Mouse (Mus musculus): ENCODE results near the gene Ccn1. TPM values are rescaled to one million over a fixed set of nuclear protein-coding genes. Genes with fewer than 3 reads are reported as not detected.

Gene Ccn1
- polyA plus RNA-seq, 1 experiment, result not detected

GRCm38 (mm10) chr3:145613234-145613633, 36.5 kb downstream of the Ccn1 start:
- H3K4me3 ChIP-seq (ENCODE audit: insufficient read depth, low read depth, low read length), result no peak overlapping the region
- WGBS, result 89% methylated on average over 4 of the region's 4 CpGs
- H3K4me1 ChIP-seq (ENCODE audit: control insufficient read depth, insufficient read depth, low read length), result peaks cover 6% of the 10 kb centered on the region
- H3K27ac ChIP-seq (ENCODE audit: insufficient read depth, low read depth, low read length), result no peak overlapping the region
- TF ChIP-seq POLR2A (IDR thresholded peaks at IDR 0.05; ENCODE audit: insufficient read depth, low read depth, low read length) (no peak), CTCF (IDR thresholded peaks at IDR 0.05; ENCODE audit: insufficient read depth, low read depth, low read length) (no peak)

- WGBS, result 13% methylated on average over 4 of the region's 4 CpGs
- Histone ChIP-seq H3K27ac (ENCODE audit: insufficient read depth, low read depth, low read length) (no peak overlapping the region), H3K4me3 (ENCODE audit: insufficient read depth, low read depth, low read length) (no peak overlapping the region), H3K4me1 (ENCODE audit: control insufficient read depth, insufficient read depth, low read length) (peaks cover 6% of the 10 kb centered on the region)
- no peak for TF ChIP-seq POLR2A (IDR thresholded peaks at IDR 0.05; ENCODE audit: insufficient read depth, low read depth, low read length)
Observed at GRCm38 (mm10) chr3:145612662-145613061, 37.1 kb downstream of the Ccn1 start.

GRCm38 (mm10) chr3:145608320-145608719, 41.5 kb downstream of the Ccn1 start:
- 96% methylated on average over 5 of the region's 5 CpGs for WGBS
- no peak for TF ChIP-seq CTCF (IDR thresholded peaks at IDR 0.05; ENCODE audit: insufficient read depth, low read depth, low read length)
- TF ChIP-seq POLR2A (IDR thresholded peaks at IDR 0.05; ENCODE audit: insufficient read depth, low read depth, low read length), result no peak
- Histone ChIP-seq H3K4me3 (ENCODE audit: insufficient read depth, low read depth, low read length) (no peak overlapping the region), H3K4me1 (ENCODE audit: control insufficient read depth, insufficient read depth, low read length) (no peaks in the 10 kb centered on the region), H3K27ac (ENCODE audit: insufficient read depth, low read depth, low read length) (no peak overlapping the region)

GRCm38 (mm10) chr3:145605437-145606123, 44.2 kb downstream of the Ccn1 start:
- WGBS, result 96% methylated on average over 5 of the region's 5 CpGs
- TF ChIP-seq CTCF (IDR thresholded peaks at IDR 0.05; ENCODE audit: insufficient read depth, low read depth, low read length), result no peak
- no peak for TF ChIP-seq POLR2A (IDR thresholded peaks at IDR 0.05; ENCODE audit: insufficient read depth, low read depth, low read length)

GRCm38 (mm10) chr3:145602410-145603206, 47.2 kb downstream of the Ccn1 start:
- WGBS, result 58% methylated on average over 11 of the region's 11 CpGs
- TF ChIP-seq CTCF (IDR thresholded peaks at IDR 0.05; ENCODE audit: insufficient read depth, low read depth, low read length) (no peak), POLR2A (IDR thresholded peaks at IDR 0.05; ENCODE audit: insufficient read depth, low read depth, low read length) (no peak)
- H3K27ac ChIP-seq (ENCODE audit: insufficient read depth, low read depth, low read length), result no peak overlapping the region
- H3K4me1 ChIP-seq (ENCODE audit: control insufficient read depth, insufficient read depth, low read length), result no peaks in the 10 kb centered on the region
- no peak overlapping the region for H3K4me3 ChIP-seq (ENCODE audit: insufficient read depth, low read depth, low read length)

More at GRCm38 (mm10) chr3:145605437-145606123, 44.2 kb downstream of the Ccn1 start:
- Histone ChIP-seq H3K4me3 (ENCODE audit: insufficient read depth, low read depth, low read length) (no peak overlapping the region), H3K27ac (ENCODE audit: insufficient read depth, low read depth, low read length) (no peak overlapping the region), H3K4me1 (ENCODE audit: control insufficient read depth, insufficient read depth, low read length) (no peaks in the 10 kb centered on the region)

- WGBS, result 83% methylated on average over 6 of the region's 6 CpGs
- Histone ChIP-seq H3K4me3 (ENCODE audit: insufficient read depth, low read depth, low read length) (no peak overlapping the region), H3K4me1 (ENCODE audit: control insufficient read depth, insufficient read depth, low read length) (no peaks in the 10 kb centered on the region), H3K27ac (ENCODE audit: insufficient read depth, low read depth, low read length) (no peak overlapping the region)
- TF ChIP-seq POLR2A (IDR thresholded peaks at IDR 0.05; ENCODE audit: insufficient read depth, low read depth, low read length) (no peak), CTCF (IDR thresholded peaks at IDR 0.05; ENCODE audit: insufficient read depth, low read depth, low read length) (no peak)
Observed at GRCm38 (mm10) chr3:145601345-145601744, 48.4 kb downstream of the Ccn1 start.

- no peak for TF ChIP-seq CTCF (IDR thresholded peaks at IDR 0.05; ENCODE audit: insufficient read depth, low read depth, low read length)
- TF ChIP-seq POLR2A (IDR thresholded peaks at IDR 0.05; ENCODE audit: insufficient read depth, low read depth, low read length), result no peak
- Histone ChIP-seq H3K4me1 (ENCODE audit: control insufficient read depth, insufficient read depth, low read length) (no peaks in the 10 kb centered on the region), H3K4me3 (ENCODE audit: insufficient read depth, low read depth, low read length) (no peak overlapping the region), H3K27ac (ENCODE audit: insufficient read depth, low read depth, low read length) (no peak overlapping the region)
- 96% methylated on average over 6 of the region's 6 CpGs for WGBS
Observed at GRCm38 (mm10) chr3:145600801-145601200, 49.0 kb downstream of the Ccn1 start.

GRCm38 (mm10) chr3:145599059-145599458, 50.7 kb downstream of the Ccn1 start:
- Histone ChIP-seq H3K27ac (ENCODE audit: insufficient read depth, low read depth, low read length) (no peak overlapping the region), H3K4me3 (ENCODE audit: insufficient read depth, low read depth, low read length) (no peak overlapping the region), H3K4me1 (ENCODE audit: control insufficient read depth, insufficient read depth, low read length) (no peaks in the 10 kb centered on the region)
- TF ChIP-seq CTCF (IDR thresholded peaks at IDR 0.05; ENCODE audit: insufficient read depth, low read depth, low read length) (no peak), POLR2A (IDR thresholded peaks at IDR 0.05; ENCODE audit: insufficient read depth, low read depth, low read length) (no peak)
- WGBS, result 98% methylated on average over 7 of the region's 7 CpGs

Other genes with a start within 250 kb of the Ccn1 start
- not detected in 2 replicates for gene Znhit6, start 73.8 kb downstream of the Ccn1 start, polyA plus RNA-seq (2012; ENCODE audit: insufficient read depth, insufficient read length, low replicate concordance, missing spikeins)
- gene Ddah1, start 108.7 kb upstream of the Ccn1 start, polyA plus RNA-seq (2012; ENCODE audit: insufficient read depth, insufficient read length, low replicate concordance, missing spikeins), result not detected in 2 replicates